Mouse (Mus musculus): ENCODE results near the gene Sult6b2.

Sult6b2 gene

DNA sequence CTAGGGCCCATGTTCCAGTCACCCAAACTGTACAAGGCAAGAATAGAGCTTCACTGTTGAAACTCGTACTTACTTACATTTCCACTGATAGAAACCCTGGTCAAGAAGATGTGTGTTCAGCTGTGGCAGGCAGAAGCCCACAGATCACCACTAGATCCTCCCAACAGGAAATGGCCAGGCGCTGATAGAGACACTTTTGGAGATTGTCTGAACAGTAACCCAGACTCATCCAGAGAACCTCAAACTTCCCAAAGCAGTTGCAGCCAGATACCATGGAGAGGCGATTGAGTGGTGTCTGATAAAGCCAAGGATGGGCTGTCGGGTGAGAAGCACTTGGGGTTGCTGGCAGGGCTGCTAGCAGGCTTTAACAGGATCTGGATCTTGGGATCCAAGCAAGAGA lies 27.4 kb downstream of the Sult6b2 start:
- DNase-seq, result no peak

DNA sequence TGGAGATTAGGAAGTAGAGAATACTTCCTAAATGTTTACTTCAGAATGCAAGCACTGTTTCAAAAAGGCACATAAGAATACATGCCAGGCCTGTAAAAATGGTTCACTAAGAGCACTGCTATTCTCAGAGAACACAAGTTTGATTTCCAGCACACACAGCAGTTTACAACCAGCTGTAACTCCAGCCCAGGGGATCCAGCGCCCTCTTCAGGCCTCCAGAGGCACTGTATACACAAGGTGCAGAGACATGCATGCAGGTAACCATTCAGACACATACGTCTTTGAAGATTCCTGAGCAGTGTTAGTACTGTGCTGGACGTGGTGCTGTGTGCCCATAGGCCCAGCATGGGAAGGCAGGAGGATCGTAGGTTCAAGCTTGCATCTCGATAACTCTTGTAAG lies 30.7 kb downstream of the Sult6b2 start:
- no peak for DNase-seq

DNA sequence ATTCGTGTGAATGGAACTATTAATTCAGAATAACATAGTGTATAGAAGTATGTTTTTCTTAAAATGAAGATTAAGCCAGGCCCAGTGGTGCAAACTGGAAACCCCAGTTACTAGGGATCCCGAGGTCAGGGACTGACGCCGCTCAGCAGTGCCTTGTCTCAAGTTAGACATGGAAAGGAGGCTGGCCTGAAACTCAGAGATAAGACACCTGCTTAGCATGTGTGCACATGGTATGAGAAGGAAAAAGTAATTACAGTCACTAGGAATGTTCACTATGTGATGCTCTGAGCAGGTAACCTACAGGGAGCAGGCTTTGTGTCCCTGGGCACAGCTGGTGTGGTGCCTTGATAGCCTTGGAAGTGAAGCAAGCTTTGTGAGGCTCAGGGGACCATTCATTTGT lies 32.7 kb downstream of the Sult6b2 start:
- no peak for DNase-seq

DNA sequence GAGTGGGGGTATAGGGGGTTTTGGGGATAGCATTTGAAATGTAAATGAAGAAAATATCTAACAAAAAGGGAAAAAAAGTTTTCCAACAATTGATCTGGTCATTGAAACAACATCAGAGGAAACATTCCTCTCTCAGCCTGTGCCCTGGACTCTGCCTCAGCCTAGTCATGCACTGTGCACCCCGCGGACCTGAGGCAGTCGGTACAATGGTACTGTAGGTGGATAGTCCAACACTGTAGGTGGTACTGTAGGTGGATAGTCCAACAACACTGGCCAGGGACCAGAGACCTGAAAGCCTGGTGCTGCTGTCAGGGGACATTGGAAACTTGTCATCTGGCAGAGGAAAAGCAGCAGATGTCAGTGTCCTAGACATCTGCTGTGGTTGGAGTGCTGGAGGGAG lies 34.4 kb downstream of the Sult6b2 start:
- peak; percentile 65 for DNase-seq

DNA sequence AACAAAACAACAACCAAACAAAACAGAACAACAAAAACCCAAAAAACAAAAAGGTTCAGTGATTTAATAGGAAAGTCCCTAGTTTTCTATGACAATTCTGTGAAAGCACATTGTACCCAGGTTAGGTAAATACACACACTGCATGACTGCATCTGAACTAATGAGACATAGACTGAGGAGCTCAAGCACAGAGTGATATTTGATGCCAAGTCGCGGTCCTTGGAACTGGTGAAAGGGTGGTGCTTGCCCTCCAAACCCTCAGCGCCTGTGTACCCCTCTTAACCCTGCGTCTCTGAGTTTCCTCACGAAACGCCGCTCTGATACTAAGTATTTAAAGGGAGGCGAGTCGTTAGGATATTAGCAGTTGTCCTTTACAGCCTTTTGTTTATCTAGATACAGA lies 37.0 kb downstream of the Sult6b2 start:
- DNase-seq, result no peak

DNA sequence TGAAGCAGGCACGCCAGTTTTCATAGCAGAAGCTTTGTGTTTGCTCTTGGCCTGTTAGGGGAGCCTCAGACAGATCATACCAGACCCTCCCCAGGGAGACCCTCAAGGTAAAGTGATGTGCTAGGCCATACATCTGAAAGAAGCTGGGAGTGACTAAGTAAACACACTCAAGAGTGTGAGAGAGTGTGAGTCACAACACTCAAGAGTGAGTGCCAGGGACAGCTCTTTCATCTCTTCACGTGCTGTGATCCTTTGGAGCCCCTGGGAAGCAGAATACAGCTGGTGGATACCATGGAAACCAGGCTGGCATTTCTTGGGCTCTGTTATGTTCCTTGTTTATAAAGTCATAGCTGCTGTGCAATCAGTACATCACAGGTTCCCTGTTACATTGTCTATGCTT lies 39.4 kb downstream of the Sult6b2 start:
- DNase-seq, result no peak

DNA sequence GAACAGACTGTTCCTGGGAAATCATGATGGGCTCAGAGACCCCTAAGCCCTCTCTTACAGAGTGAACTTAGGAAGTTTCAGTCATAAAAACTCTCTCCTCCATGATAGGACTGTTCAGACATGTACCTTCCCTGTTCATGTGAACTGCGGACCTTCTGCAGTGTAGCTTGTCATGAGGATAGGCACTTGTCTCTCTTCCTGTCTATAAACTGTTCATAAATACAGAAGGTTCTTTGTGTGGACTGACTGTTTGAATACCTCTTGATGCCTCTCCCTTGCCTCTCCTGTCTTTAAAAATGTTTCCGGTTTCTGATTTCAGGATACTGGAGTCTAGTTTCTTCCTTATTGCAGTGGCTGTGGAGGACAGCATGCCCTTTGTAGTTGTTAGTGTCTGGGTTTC lies 44.7 kb downstream of the Sult6b2 start:
- no peak for DNase-seq

DNA sequence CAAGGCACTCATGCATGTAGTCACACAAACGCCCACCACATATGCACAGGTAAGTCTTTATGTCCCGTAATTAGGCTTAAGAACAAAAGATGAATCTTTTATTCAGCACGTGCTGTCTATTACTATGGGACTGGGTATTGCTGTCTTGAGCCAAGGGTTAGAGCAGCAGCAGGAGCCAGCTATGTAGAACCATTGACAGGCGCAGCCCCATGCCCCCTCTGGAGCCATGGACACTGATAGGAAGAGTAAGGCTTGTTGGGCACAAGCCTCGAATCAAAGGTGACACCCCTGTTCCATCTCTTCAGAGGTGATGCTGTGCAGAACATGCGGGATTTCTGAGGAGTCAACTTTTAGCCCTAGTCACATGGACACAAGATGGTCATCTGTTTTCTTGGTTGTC lies 45.7 kb downstream of the Sult6b2 start:
- DNase-seq, result no peak

DNA sequence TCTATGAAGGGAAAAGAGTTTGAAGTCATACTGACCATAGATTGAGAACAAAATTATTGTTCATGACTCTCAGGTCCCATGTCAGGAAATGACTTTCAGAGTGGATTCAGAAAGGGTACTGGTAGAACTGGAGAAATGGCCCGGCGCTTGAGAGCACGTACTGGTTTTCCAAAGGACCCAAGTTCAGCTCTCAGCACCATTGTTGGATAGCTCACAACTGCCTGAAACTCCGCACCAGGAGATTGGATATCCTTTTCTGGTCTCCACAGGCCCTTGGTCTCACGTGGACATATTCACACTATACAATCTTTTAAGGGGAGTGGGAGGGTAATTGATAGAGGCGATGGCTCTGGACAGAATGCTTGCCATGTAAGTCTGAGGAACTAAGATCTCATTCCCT lies 46.3 kb downstream of the Sult6b2 start:
- no peak for DNase-seq

DNA sequence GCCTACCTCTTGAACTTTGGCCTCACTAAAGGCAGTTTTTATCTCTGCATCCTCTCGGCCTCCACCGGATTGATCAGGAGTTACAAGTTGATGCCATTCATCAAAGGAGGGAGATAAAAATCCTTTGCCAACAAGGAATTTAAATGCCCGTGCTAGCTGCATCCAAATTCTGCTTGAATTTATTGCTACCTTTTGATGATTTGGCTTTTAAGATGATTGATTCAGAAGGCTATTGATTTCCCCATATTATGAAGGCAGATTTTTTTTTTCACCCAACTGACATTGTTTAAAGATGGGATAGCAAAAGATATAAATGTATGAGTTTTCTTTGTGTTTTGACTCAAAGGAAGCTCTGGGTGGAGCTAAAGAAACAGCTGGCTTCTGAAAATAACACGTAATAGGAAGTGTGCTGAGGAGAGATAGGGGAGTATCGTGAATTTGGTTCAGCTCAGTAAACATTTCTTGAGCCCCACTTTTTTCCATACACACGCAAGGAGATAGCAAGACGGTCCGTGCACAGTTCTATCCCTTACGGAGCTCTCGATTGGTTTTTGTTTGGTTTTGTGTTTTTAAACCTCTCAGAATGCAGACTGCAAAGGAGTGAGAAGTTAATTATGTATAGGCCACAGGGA lies 46.9 kb downstream of the Sult6b2 start:
- no peak for DNase-seq

DNA sequence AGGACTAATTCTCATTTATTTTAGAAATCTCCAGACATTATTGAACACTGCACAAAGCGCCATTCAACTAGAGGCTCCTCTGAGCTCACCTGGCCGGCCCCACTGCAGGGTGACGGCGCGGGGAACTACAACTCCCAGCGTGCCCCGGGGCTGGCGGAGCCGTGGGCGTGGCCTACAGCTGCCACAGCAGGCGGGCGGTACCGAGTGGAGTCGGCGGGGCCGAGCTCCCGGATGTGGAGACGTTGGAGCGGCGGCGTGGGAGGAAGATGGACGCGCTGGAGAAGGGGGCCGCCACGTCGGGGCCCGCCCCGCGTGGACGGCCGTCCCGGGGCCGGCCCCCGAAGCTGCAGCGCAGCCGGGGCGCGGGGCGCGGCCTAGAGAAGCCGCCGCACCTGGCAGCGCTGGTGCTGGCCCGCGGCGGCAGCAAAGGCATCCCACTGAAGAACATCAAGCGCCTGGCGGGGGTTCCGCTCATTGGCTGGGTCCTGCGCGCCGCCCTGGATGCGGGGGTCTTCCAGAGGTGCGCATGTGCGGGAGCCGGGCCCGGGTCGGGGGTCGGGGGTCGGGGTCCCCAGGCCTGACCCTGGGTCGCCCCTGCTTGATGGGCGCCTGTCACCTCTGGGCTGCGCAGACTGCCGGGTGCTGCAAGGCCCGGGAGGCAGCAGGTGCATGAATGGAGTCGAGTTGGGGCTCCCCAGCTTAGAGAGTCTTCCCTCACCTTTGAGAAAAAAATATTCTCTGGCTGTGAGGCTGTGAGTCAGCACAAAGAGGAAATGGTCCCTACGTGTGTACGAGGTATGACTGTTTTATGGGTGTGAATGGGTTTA lies 47.6 kb downstream of the Sult6b2 start, which contains the start of gene Cmas:
Gene Cmas, plus strand, starts transcription at position 180 of the 827 bp plus-strand sequence.
- DNase-seq, result peak; percentile 91

DNA sequence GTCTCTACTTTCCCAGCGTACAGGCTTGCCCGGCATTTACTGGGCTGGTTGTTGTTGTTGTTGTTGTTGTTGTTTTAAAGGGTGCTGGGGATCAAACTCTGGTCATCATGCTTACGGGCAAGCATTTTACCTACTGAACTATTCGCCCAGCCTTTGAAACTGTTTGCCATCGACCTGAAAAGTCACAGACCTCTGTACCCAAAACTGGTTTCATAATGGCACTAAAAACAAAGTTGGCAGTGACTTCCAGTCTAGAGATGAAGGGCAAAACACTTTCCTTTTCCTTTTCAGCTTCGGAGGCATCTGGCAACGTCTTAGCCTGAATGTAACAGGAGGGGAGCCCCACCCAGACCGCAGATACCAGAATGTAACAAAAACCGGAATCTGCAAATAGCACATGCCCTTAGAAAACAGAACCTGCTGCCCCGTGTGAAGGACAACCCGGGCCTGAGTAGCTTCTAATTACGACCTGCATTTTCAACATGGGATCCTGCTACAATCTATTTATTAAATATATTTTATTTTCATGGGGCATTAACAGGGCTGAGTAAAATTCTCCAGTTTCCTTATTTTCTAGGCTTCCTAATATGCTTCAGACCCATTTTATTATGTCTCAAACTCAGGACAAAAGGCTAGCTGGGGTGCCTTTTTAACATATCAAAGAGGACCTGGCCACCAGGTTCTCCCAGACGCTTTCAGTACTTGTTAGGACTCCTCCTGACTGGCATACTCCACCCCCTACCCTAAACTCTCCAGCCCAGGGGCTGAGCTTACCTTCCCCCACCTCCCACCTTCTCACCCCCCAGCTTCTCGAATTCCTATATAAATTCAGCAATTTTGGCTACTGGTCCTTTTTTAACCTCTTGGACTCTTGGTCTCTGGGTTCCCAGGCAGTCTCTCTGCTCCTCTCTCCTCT lies 51.7 kb downstream of the Sult6b2 start:
- DNase-seq, result peak; percentile 27

DNA sequence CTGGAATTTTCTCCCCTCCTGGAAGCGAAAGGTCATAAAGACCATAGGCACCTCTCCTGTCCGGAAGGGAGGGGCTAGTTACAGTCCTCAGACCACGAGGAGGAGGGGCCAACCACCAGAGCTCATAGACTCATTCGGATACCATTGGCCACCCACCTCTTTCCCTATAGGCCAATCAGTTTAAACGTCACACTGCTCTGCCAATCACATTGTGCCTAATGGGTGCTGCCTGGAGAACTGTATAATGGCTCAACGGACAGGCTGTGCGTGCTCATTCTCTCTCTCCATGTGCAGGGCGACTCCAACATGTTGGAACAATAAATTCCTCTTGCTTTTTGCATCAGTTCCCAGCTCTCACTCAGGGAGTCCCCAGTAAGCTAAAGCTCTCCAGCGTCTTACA lies 52.9 kb downstream of the Sult6b2 start:
- DNase-seq, result no peak

DNA sequence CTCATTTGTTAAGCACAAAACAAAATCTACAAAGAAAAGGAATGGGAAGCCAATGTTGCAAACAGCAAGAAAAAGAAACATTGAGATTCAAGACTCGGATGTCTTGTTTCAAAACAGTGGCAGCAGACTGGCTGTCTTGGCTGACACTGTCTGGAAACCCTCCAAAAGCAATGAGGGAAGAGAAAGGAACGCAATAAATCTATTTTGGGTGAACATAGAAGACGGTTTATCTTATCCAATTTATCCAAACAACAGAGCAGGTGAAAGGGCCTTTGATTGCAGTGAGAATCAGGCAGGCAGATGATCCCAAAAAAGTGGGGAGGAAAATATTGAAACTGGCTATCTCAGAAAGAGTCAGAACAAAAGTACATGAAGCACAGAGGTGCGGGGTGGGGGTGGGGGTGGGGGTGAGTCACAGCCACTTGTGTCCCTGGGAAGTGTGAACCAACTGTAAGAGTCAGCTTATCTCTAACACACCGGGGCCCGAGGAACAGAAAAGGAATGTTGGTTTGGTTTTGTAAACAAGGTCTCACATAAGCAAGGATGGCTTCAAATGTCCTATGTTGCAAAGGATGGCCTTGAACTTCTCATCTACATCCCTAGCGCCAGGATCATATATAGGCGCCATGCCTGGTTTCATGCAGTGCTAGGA lies 56.1 kb downstream of the Sult6b2 start:
- no peak for DNase-seq

DNA sequence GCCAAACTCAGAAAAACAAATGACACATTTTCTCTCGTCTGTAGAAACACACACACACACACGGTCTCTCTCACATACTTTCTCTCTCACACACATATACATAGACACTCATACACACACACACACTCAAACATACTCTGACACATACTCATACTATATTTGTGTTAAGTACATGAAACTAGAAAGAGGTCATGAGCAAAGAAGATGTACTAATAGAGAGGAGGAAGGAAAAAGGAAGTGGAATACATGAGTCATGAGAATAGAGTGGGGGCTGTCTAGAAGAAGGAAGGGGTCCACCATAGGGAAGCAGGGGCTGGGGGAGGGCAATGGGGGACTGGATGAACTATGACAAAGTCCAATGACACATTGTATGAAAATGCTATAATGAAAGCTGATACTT lies 57.1 kb downstream of the Sult6b2 start:
- DNase-seq, result no peak

DNA sequence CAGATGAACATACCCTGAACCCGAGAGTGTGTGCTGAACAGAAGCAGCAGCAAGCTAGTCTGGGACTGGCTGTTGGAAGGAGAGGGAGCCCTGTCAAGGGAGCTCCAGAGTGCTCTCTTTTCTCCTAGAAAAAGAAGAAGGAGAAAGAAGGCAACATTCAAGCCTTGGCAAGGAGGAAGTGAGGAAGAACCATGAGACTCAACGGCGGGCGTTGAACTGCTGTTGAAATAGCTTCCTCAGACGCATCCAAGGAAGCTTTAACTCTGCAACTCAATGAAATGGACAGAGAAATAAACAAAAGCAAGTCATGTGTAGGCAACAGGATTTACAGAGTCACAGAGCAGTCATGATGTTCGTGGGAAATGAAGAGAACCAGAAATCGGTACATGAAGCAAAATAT lies 57.5 kb downstream of the Sult6b2 start:
- no peak for DNase-seq

DNA sequence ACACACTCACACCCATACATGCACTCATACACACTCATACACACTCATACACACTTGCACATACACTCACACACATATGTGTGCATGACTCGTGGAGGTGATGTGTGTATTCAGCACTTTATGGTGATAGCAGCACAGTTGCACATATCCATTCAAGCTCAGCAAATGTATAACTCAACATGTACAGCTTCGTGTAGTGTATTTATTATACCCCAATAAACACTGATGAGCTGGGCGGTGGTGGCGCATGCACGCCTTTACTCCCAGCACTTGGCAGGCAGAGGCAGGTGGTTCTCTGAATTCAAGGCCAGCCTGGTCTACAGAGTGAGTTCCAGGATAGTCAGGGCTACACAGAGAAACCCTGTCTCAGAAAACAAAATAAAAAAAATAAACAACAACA lies 58.8 kb downstream of the Sult6b2 start:
- no peak for DNase-seq

DNA sequence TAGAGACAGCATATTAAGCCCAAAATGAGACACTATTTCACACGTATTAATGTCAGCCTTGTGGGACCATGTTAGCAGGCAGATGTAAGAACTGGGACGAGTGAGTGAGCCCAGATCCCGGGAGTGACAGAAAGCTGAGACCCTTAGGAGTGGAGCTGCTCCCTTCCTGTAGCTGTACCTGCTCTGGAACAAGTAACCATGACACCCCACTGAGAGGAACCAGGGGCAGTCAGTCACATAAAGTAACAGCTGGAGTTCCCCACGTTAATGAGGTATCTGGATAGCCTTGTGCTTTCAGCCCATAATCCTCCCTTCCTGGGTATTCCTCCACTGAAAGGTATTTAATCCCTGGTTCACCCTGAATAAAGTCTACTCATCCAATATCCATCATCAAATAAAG lies 61.1 kb downstream of the Sult6b2 start:
- DNase-seq, result no peak

DNA sequence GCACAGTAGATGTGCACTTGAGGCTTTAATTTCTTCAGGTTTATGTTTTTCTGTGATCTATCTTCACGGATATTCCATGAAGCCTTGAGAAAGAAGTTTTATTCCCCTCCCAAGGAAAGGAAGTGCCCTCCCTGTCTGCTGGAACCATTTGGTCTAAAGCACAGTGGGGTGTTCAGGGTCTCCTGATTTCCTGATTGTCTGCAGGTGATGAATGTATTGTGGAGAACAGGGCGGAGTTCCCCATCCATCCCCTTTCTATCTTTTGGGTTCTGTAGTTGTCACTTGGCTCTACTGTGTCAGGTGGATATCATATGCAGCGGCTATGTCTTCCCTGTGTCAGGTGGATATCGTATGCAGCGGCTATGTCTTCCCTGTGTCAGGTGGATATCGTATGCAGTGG lies 62.5 kb downstream of the Sult6b2 start:
- DNase-seq, result no peak

DNA sequence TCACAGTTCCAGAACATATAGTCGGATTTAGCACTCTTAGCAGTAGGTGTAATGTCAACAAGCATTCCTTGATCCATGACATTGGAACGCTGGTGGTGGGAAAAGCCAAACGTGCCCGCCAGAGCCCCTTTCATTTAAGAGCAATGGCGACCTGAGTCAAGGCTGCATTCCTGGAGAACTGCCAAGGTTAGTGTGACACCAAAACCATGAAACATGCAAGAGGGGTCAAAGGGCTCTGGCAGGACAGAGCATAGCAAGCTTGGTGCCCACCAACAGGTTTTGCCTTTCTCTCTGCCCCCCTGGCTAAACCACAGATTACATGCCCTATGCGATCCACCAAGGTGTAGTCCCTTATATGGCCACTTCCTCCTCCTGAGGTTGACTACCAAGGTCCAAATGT lies 65.7 kb downstream of the Sult6b2 start:
- DNase-seq, result peak; percentile 17

DNA sequence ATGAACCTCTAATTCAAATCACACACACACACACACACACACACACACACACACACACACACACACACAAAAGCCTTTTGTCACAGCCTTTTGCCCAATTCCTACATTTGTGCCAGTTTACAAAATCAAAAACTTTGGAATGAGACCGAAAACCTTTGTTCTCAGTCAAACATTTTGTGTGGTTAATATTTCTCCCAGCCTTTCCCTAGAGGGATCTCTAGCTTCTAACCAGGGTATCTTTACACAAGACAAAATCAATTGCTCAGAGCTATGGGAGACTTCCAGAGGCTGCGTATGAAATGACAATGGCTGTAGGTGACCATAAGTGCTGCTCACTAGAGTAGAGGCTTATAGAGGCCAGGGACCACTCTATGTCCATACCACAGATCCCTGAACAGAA lies 66.1 kb downstream of the Sult6b2 start:
- DNase-seq, result peak; percentile 64

DNA sequence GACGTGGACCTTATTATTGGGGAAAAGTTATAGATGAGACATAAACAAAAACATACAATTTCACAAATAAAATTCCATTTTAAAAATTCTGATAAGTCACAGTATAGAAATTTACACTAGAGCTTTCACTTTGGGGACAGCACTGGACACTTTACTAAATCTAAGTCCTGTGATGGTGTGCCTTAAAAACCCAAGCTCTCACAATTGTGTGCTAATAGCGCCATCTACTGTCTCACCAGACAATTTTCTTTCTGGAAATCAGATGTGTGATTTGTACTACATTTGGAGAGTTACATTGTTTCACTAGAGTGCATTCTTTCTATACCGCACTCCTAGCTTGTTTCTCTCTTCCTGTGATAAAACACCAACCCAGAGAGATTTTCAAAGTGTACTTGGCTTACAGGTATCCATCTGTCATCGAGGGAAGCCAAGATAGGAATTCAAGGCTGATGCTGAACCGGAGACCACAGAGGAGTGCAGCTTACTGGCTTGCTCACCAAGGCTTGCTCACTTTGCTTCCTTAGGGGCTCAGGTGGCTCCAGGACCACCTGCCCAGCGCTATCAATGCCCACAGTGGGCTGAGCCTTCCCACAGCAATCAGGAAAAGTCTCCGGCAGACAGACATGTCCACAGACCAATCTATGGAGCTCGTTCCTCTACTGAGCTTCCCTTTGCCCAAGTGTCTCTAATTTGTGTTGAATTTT lies 68.8 kb downstream of the Sult6b2 start:
- DNase-seq, result peak; percentile 53
